Mouse (Mus musculus) heart, embryonic 11.5 days (tissue): Measurements from ENCODE around the gene Usp21. TPM values are rescaled to one million over a fixed set of nuclear protein-coding genes. Genes with fewer than 3 reads are reported as not detected.

ENCODE experiments used
- ATAC-seq: fragments of 200-750 bp; cut with Nextera tagmentation; replicated peaks from 2 replicates; pipeline ENCODE4 v1.8.0; 2017; ENCODE audit warnings: moderate library complexity; ENCODE audit not compliant: insufficient number of reproducible peaks, low FRiP score, low TSS enrichment
- H3K27ac ChIP-seq: fragments of 300-500 bp; sonication (generic); 2 replicates; pipeline ENCODE4 v1.5.1; 2014; ENCODE audit warnings: mild to moderate bottlenecking, low read depth, low read length
- H3K27me3 ChIP-seq: fragments of 300-500 bp; sonication (generic); 2 replicates; pipeline ENCODE4 v1.6.1; 2014; ENCODE audit warnings: mild to moderate bottlenecking, low read length, mixed read lengths; ENCODE audit not compliant: control insufficient read depth, insufficient read depth
- H3K36me3 ChIP-seq: fragments of 300-500 bp; sonication (generic); 2 replicates; pipeline ENCODE4 v1.6.1; 2014; ENCODE audit warnings: mild to moderate bottlenecking, low read length, moderate library complexity, mixed read lengths; ENCODE audit not compliant: control insufficient read depth, insufficient read depth
- H3K4me1 ChIP-seq: fragments of 300-500 bp; sonication (generic); 2 replicates; pipeline ENCODE4 v1.6.1; 2014; ENCODE audit warnings: low read length; ENCODE audit not compliant: control insufficient read depth, insufficient read depth
- H3K4me2 ChIP-seq: fragments of 300-500 bp; sonication (generic); 2 replicates; pipeline ENCODE4 v1.6.1; 2014; ENCODE audit warnings: mild to moderate bottlenecking, moderate library complexity
- H3K4me3 ChIP-seq: fragments of 300-500 bp; sonication (generic); 2 replicates; pipeline ENCODE4 v1.5.1; 2014; ENCODE audit warnings: low read depth, low read length
- H3K9ac ChIP-seq: fragments of 300-500 bp; sonication (generic); 2 replicates; pipeline ENCODE4 v1.6.1; 2014; ENCODE audit warnings: mild to moderate bottlenecking, low read depth, low read length, moderate library complexity
- H3K9me3 ChIP-seq: fragments of 300-500 bp; sonication (generic); replicated peaks from 2 replicates; pipeline ENCODE4 v1.6.1; 2016; ENCODE audit warnings: low read length; ENCODE audit not compliant: control insufficient read depth
- WGBS: fragments of 180-500 bp; shearing (Covaris S2); extraction: QIAGEN DNeasy Blood & Tissue Kit; methylation state at CpG from one replicate; pipeline ENCODE4 v1.1.7; 2014; ENCODE audit not compliant: insufficient replicate concordance; 5-methylcytosine and 5-hydroxymethylcytosine counted together
- polyA plus RNA-seq: library from polyadenylated mRNA; unstranded; fragments of >200 nt; fragmentation: Nextera tagmentation; extraction: Ambion mirVana; gene quantifications from 2 replicates; pipeline ENCODE4 v1.2.1, GENCODE M21; 2014

Gene Usp21
- polyA plus RNA-seq, 1 experiment from 2014 or later, result 51.2 TPM

- no peak overlapping the region for H3K9ac ChIP-seq
- no peak for ATAC-seq
- H3K4me1 ChIP-seq, result peaks cover 11% of the 10 kb centered on the region
- H3K4me3 ChIP-seq, result no peak overlapping the region
- no peaks in the 10 kb centered on the region for H3K9me3 ChIP-seq
- peaks cover 32% of the 10 kb centered on the region for H3K36me3 ChIP-seq
- H3K27me3 ChIP-seq, result no peaks in the 10 kb centered on the region
- H3K4me2 ChIP-seq, result no peak overlapping the region
- no peak overlapping the region for H3K27ac ChIP-seq
- 89% methylated on average over 11 of the region's 11 CpGs for WGBS
Observed at GRCm38 (mm10) chr1:171275144-171275734, 12.6 kb downstream of the Usp21 start.

DNA sequence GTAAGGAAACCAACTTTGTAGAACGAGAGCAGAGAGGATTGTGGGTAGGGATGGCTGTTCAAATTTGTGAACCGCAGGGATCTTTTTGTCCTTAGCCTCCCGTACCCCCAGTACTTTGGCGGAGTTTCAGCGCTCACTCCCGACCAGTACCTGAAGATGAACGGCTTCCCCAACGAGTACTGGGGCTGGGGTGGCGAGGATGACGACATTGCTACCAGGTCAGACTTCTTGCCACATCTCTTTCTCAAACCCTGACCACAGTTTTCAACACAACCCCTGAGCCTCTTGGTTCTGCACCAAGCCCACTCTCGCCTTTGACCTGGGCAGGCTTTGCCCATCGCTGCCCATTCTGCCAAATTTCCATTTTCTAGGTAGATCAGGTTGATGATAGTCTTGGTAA is 13.6 kb downstream of the Usp21 start:
- Histone ChIP-seq H3K4me3 (no peak overlapping the region), H3K9ac (no peak overlapping the region), H3K27me3 (no peaks in the 10 kb centered on the region), H3K27ac (no peak overlapping the region), H3K4me2 (no peak overlapping the region), H3K9me3 (no peaks in the 10 kb centered on the region), H3K36me3 (peaks cover 32% of the 10 kb centered on the region), H3K4me1 (peaks cover 11% of the 10 kb centered on the region)
- no peak for ATAC-seq
- 91% methylated on average over 12 of the region's 12 CpGs for WGBS

- Histone ChIP-seq H3K9ac (no peak overlapping the region), H3K4me2 (peak overlapping the region; percentile 83), H3K27ac (no peak overlapping the region), H3K9me3 (no peaks in the 10 kb centered on the region), H3K4me1 (peaks cover 11% of the 10 kb centered on the region), H3K27me3 (no peaks in the 10 kb centered on the region), H3K36me3 (peaks cover 27% of the 10 kb centered on the region), H3K4me3 (peak overlapping the region; percentile 10; the same call in 1 of the 2 replicates)
- ATAC-seq, result no peak
- 93% methylated on average over 3 of the region's 3 CpGs for WGBS
Observed at GRCm38 (mm10) chr1:171272086-171272485, 15.7 kb downstream of the Usp21 start.

- peak overlapping the region; percentile 83 for H3K4me2 ChIP-seq
- H3K27me3 ChIP-seq, result no peaks in the 10 kb centered on the region
- H3K27ac ChIP-seq, result no peak overlapping the region
- H3K36me3 ChIP-seq, result peaks cover 27% of the 10 kb centered on the region
- H3K4me1 ChIP-seq, result peaks cover 11% of the 10 kb centered on the region
- WGBS, result 69% methylated on average over 10 of the region's 10 CpGs
- H3K9ac ChIP-seq, result no peak overlapping the region
- H3K4me3 ChIP-seq, result peak overlapping the region; percentile 10
- no peak for ATAC-seq
- no peaks in the 10 kb centered on the region for H3K9me3 ChIP-seq
Observed at GRCm38 (mm10) chr1:171271622-171272021, 16.2 kb downstream of the Usp21 start.

DNA sequence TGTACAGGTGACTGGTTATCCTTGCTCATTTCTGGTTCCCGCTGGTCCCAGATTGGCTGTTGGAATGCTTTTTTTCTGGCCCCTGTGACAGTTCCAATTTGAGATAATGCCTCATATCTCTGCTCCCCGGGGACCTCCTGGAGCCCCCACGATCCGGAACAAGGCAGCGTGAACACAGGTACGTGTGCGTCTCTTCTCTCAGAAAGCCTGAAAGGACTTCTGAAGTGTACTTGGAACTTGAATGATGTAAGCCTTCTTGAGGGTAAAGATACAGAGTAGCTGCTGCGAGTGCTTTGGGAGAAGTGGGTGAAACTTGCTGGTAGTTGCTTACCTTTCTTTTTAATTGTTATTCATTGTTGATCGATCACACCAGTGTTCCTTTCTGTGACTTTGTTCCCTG is 16.6 kb downstream of the Usp21 start:
- H3K27me3 ChIP-seq, result no peaks in the 10 kb centered on the region
- no peak for ATAC-seq
- H3K4me1 ChIP-seq, result peaks cover 11% of the 10 kb centered on the region
- H3K9me3 ChIP-seq, result no peaks in the 10 kb centered on the region
- H3K27ac ChIP-seq, result no peak overlapping the region
- WGBS, result 32% methylated on average over 9 of the region's 9 CpGs
- peak overlapping the region; percentile 83 for H3K4me3 ChIP-seq
- H3K9ac ChIP-seq, result peak overlapping the region; percentile 75
- H3K4me2 ChIP-seq, result peak overlapping the region; percentile 83
- H3K36me3 ChIP-seq, result peaks cover 23% of the 10 kb centered on the region

GRCm38 (mm10) chr1:171270573-171270900 is 17.3 kb downstream of the Usp21 start:
- under 1% methylated on average over 19 of the region's 19 CpGs for whole genome bisulfite sequencing
- H3K4me2 ChIP-seq, result peak overlapping the region; percentile 83
- peak overlapping the region; percentile 75 for H3K9ac ChIP-seq
- H3K9me3 ChIP-seq, result no peaks in the 10 kb centered on the region
- H3K27me3 ChIP-seq, result no peaks in the 10 kb centered on the region
- H3K4me3 ChIP-seq, result peak overlapping the region; percentile 83
- H3K36me3 ChIP-seq, result peaks cover 18% of the 10 kb centered on the region
- H3K27ac ChIP-seq, result peak overlapping the region; percentile 43; the same call in 1 of the 2 replicates
- peak; percentile 66 for ATAC-seq
- peaks cover 11% of the 10 kb centered on the region for H3K4me1 ChIP-seq

- Histone ChIP-seq H3K27me3 (no peaks in the 10 kb centered on the region), H3K27ac (peak within 1 kb of the TSS; percentile 43; the same call in 1 of the 2 replicates), H3K9ac (peak within 1 kb of the TSS; percentile 75), H3K4me1 (peaks cover 11% of the 10 kb centered on the region), H3K36me3 (peaks cover 14% of the 10 kb centered on the region), H3K9me3 (no peaks in the 10 kb centered on the region), H3K4me3 (peak within 1 kb of the TSS; percentile 83), H3K4me2 (peak within 1 kb of the TSS; percentile 83)
- WGBS, result 3% methylated on average over 36 of the region's 36 CpGs
- ATAC-seq, result peak; percentile 94
Observed at GRCm38 (mm10) chr1:171269848-171270572, 17.8 kb downstream of the Usp21 start, which contains the start of gene B4galt3. B4galt3 (plus strand) TSS chr1:171270328.

- no peak overlapping the region for H3K27ac ChIP-seq
- ATAC-seq, result no peak
- H3K9me3 ChIP-seq, result no peaks in the 10 kb centered on the region
- H3K9ac ChIP-seq, result no peak overlapping the region
- peaks cover 7% of the 10 kb centered on the region for H3K36me3 ChIP-seq
- 74% methylated on average over 1 of the region's 1 CpGs for WGBS
- no peaks in the 10 kb centered on the region for H3K27me3 ChIP-seq
- H3K4me3 ChIP-seq, result no peak overlapping the region
- peaks cover 14% of the 10 kb centered on the region for H3K4me1 ChIP-seq
- no peak overlapping the region for H3K4me2 ChIP-seq
Observed at GRCm38 (mm10) chr1:171268341-171268740, 19.4 kb downstream of the Usp21 start.
